Mouse (Mus musculus) heart, embryonic 14.5 days (tissue): ENCODE results near the gene Fen1. TPM values are rescaled to one million over a fixed set of nuclear protein-coding genes. Genes with fewer than 3 reads are reported as not detected.
"Not testable (repeated sequence)": the region's sequence is repeated elsewhere in the genome, so short reads cannot be mapped to it uniquely, and the experiment has no call there.

Experiments
- ATAC-seq: fragments of 200-750 bp; cut with Nextera tagmentation; 2 replicates; pipeline ENCODE4 v1.8.0; 2017; ENCODE audit warnings: low read depth, moderate TSS enrichment; ENCODE audit not compliant: insufficient number of reproducible peaks, insufficient read depth, low FRiP score
- H3K27ac ChIP-seq, 2 experiments: fragments of 200-500 bp in 1 of 2; fragments of 300-500 bp in 1 of 2; sonication (generic) in 1 of 2; replicated peaks in 1 of 2; 2 replicates each; pipeline ENCODE4 v1.5.1; 2012 to 2014; ENCODE audit warnings: low read depth in 2 of 2, low read length in 2 of 2, control low read depth in 1 of 2, mild to moderate bottlenecking in 1 of 2, mixed read lengths in 1 of 2; ENCODE audit not compliant: control insufficient read depth in 1 of 2, insufficient read depth in 1 of 2
- H3K27me3 ChIP-seq: fragments of 300-500 bp; sonication (generic); 2 replicates; pipeline ENCODE4 v1.6.1; 2014; ENCODE audit warnings: mild to moderate bottlenecking, low read length, control low read depth; ENCODE audit not compliant: control insufficient read depth, insufficient read depth
- H3K36me3 ChIP-seq: fragments of 300-500 bp; sonication (generic); 2 replicates; pipeline ENCODE4 v1.6.1; 2014; ENCODE audit warnings: mild to moderate bottlenecking, control low read depth, low read length, mixed read lengths; ENCODE audit not compliant: control insufficient read depth, insufficient read depth
- H3K4me1 ChIP-seq, 2 experiments: fragments of 200-500 bp in 1 of 2; fragments of 300-500 bp in 1 of 2; sonication (generic) in 1 of 2; 2 replicates each; pipeline ENCODE4 v1.6.1; 2012 to 2014; ENCODE audit warnings: low read length in 2 of 2, control low read depth in 1 of 2, mixed read lengths in 1 of 2; ENCODE audit not compliant: control insufficient read depth in 2 of 2, insufficient read depth in 2 of 2
- H3K4me2 ChIP-seq: fragments of 300-500 bp; sonication (generic); 2 replicates; pipeline ENCODE4 v1.6.1; 2014; ENCODE audit warnings: mild to moderate bottlenecking, low read length
- H3K4me3 ChIP-seq, 2 experiments: fragments of 200-500 bp in 1 of 2; fragments of 300-500 bp in 1 of 2; sonication (generic) in 1 of 2; 2 replicates each; pipeline ENCODE4 v1.5.1; 2012 to 2014; ENCODE audit warnings: low read length in 2 of 2, mild to moderate bottlenecking in 2 of 2, control low read depth in 1 of 2, low read depth in 1 of 2, moderate library complexity in 1 of 2; ENCODE audit not compliant: control insufficient read depth in 1 of 2, insufficient read depth in 1 of 2
- H3K9ac ChIP-seq: fragments of 300-500 bp; sonication (generic); 2 replicates; pipeline ENCODE4 v1.6.1; 2014; ENCODE audit warnings: mild to moderate bottlenecking, low read length
- H3K9me3 ChIP-seq: fragments of 300-500 bp; sonication (generic); 2 replicates; pipeline ENCODE4 v1.6.1; 2016; ENCODE audit warnings: low read length, control low read depth; ENCODE audit not compliant: control insufficient read depth
- WGBS: fragments of 180-500 bp; shearing (Covaris S2); extraction: QIAGEN DNeasy Blood & Tissue Kit; methylation state at CpG from one replicate; pipeline ENCODE4 v1.1.7; 2014; 5-methylcytosine and 5-hydroxymethylcytosine counted together
- polyA plus RNA-seq: library from polyadenylated mRNA; unstranded; fragments of >200 nt; fragmentation: Nextera tagmentation; extraction: Ambion mirVana; gene quantifications from 2 replicates; pipeline ENCODE4 v1.2.1, GENCODE M21; 2014

Gene Fen1
- polyA plus RNA-seq, 1 experiment from 2014 or later = 37.6 TPM

GRCm38 (mm10) chr19:10171359-10171758, 32.6 kb downstream of the Fen1 start:
- Histone ChIP-seq H3K27ac (no peak overlapping the region), H3K9ac (no peak overlapping the region), H3K36me3 (no peaks in the 10 kb centered on the region), H3K4me1 (peaks cover 5% of the 10 kb centered on the region in 2 experiments), H3K4me2 (no peak overlapping the region), H3K4me3 (no peak overlapping the region), H3K27me3 (no peaks in the 10 kb centered on the region), H3K9me3 (no peaks in the 10 kb centered on the region)
- ATAC-seq = no peak
- WGBS = 74% methylated on average over 7 of the region's 7 CpGs

- H3K36me3 ChIP-seq = no peaks in the 10 kb centered on the region
- H3K4me2 ChIP-seq = no peak overlapping the region
- ATAC-seq = no peak
- H3K9ac ChIP-seq = no peak overlapping the region
- H3K27me3 ChIP-seq = no peaks in the 10 kb centered on the region
- H3K9me3 ChIP-seq = no peaks in the 10 kb centered on the region
- WGBS = 50% methylated on average over 1 of the region's 1 CpGs
- H3K4me3 ChIP-seq = no peak overlapping the region
- H3K4me1 ChIP-seq = peaks cover 0 to 3% of the 10 kb centered on the region in 2 experiments; a peak in 2 of 4 replicates
- no peak overlapping the region for H3K27ac ChIP-seq
These were observed 33.5 kb downstream of the Fen1 start for GRCm38 (mm10) chr19:10170466-10170865.

DNA sequence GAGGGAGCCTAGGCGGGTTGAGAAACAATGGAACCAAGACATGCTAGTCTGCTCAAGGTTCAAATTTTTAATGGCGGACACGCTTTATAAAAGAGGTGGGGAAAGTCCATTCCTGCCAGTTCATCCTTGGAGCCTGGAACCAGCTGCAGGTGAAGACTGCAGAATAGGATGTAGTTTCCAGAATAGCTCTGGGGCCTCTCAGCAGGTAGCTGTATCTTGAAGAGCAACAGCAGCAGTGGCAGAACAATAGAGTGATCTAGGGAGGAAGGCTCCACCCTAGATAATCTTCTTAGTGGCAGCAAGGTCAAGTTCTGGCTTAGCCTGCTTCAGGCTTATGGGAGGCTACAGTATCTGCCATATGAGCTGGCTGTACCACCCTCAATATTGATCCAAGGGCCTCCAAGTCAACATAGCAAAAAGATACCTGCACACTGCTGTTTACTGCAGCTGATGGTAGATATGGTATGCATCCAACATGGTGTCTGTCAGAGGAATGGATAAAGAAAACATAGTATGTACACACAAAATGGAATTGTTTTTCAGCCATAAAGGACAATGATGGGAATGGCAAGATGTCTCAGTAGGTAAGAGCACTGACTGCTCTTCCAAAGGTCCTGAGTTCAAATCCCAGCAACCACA, 34.2 kb downstream of the Fen1 start:
- not testable (repeated sequence) for ATAC-seq, H3K4me1 ChIP-seq
- 77% methylated on average over 3 of the region's 3 CpGs for WGBS

DNA sequence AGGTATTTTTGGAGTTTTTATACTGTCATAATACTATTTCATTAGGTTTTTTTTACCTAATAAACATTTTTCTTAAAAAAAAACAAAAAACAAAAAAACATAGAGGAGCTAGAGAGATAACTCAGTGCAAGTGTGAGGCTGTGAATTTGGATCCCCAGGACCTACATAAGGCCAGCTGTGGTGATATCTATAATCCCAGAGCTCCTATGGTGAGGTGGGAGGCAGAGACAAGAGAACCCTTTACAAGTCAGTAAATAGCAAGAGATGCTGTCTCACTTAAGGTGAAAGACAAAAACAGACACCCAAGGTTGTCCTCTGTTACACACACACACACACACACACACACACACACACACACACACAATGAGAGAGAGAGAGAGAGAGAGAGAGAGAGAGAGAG, 34.8 kb downstream of the Fen1 start:
- Histone ChIP-seq H3K4me1 (no peaks in the 10 kb centered on the region), H3K9me3 (no peaks in the 10 kb centered on the region), H3K9ac (no peak overlapping the region), H3K27me3 (no peaks in the 10 kb centered on the region), H3K4me2 (no peak overlapping the region), H3K4me3 (no peak overlapping the region), H3K36me3 (no peaks in the 10 kb centered on the region), H3K27ac (no peak overlapping the region)
- no peak for ATAC-seq

More for the DNA sequence above, 34.2 kb downstream of the Fen1 start:
- H3K27ac ChIP-seq, H3K4me3 ChIP-seq, H3K27me3 ChIP-seq, H3K9me3 ChIP-seq, H3K36me3 ChIP-seq, H3K4me2 ChIP-seq, H3K9ac ChIP-seq: not testable (repeated sequence)

- no peaks in the 10 kb centered on the region for H3K36me3 ChIP-seq
- no peaks in the 10 kb centered on the region for H3K9me3 ChIP-seq
- no peak for ATAC-seq
- no peak overlapping the region for H3K9ac ChIP-seq
- H3K4me1 ChIP-seq = no peaks in the 10 kb centered on the region
- no peak overlapping the region for H3K4me2 ChIP-seq
- 75% methylated on average over 3 of the region's 3 CpGs for WGBS
- no peaks in the 10 kb centered on the region for H3K27me3 ChIP-seq
- H3K27ac ChIP-seq = no peak overlapping the region
- H3K4me3 ChIP-seq = no peak overlapping the region
These were observed 35.5 kb downstream of the Fen1 start for GRCm38 (mm10) chr19:10168441-10168840.

DNA sequence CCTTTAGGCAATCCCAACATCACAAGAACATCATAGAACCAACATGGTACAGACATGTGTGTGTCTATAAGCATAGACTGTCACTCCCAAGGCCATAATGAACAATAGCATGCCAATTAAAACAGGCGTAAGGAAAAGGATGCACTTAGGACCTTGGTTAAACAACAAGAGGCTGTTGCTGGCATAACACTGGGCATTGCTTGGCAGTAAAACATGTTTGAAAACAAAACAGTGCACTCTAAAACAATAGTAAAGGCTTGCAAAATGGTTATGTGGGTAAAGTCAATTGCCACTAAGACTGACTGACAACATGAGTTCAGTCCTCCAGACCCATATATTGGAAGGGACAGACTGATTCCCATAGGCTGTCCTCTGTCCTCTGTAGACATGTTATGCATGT, 36.0 kb downstream of the Fen1 start:
- 79% methylated on average over 1 of the region's 1 CpGs for WGBS

DNA sequence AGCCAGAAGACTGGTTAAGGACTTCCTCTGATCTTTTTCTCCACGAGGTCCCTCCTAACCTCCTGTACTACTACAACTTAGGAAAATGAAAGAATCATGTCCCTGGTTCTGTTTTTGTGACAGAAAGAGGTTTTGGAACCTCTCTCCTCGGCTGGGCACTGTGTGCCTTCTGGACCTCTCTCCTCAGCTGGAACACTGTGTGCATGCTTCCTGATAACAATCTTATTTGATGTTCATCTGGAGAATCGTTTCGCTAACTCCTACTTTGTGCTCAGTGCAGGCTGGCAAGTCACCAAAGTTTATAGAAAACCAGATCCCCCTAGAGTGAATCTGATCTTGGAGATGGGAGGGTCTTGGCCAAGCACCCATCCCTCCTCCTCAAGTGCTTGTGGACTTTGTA, 36.9 kb downstream of the Fen1 start:
- 65% methylated on average over 4 of the region's 4 CpGs for WGBS
- no peaks in the 10 kb centered on the region for H3K27me3 ChIP-seq
- H3K9ac ChIP-seq = no peak overlapping the region
- H3K4me3 ChIP-seq = no peak overlapping the region
- no peaks in the 10 kb centered on the region for H3K4me1 ChIP-seq
- no peak for ATAC-seq
- H3K36me3 ChIP-seq = no peaks in the 10 kb centered on the region
- H3K9me3 ChIP-seq = no peaks in the 10 kb centered on the region
- no peak overlapping the region for H3K27ac ChIP-seq
- no peak overlapping the region for H3K4me2 ChIP-seq

More for the DNA sequence above, 36.0 kb downstream of the Fen1 start:
- Histone ChIP-seq H3K27me3 (no peaks in the 10 kb centered on the region), H3K27ac (no peak overlapping the region), H3K4me2 (no peak overlapping the region), H3K36me3 (no peaks in the 10 kb centered on the region), H3K9me3 (no peaks in the 10 kb centered on the region), H3K4me1 (no peaks in the 10 kb centered on the region), H3K9ac (no peak overlapping the region), H3K4me3 (no peak overlapping the region)
- ATAC-seq = no peak

DNA sequence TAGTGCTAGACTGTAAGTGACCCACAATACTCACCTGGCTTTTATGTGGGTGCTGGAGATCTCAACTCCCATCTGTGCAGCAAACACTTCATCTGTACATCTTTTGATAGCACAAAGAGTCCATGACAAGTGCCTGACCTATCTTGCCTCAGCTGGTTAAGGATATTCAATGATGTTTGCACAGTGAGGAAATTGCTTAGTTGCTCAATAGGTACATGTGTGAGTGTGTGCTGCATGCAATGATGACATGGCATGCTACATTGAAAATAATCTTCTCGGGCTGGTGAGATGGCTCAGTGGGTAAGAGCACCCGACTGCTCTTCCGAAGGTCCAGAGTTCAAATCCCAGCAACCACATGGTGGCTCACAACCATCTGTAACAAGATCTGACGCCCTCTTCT, 38.0 kb downstream of the Fen1 start:
- ATAC-seq, H3K9ac ChIP-seq, H3K27me3 ChIP-seq, H3K4me3 ChIP-seq, H3K4me2 ChIP-seq, H3K27ac ChIP-seq, H3K36me3 ChIP-seq, H3K9me3 ChIP-seq, H3K4me1 ChIP-seq: not testable (repeated sequence)
- 83% methylated on average over 3 of the region's 4 CpGs for WGBS
